Mouse (Mus musculus): ENCODE measurements at regions not wholly inside any gene's neighbourhood (a gene's known extent, or its start where the extent isn't known, plus 50 kb on each side); places are given as distances from the start of the nearest gene placed in this dataset.

GRCm38 (mm10) chr13:19449387-19449786 lies 53.8 kb upstream of the Stard3nl start:
- DNase-seq (ENCODE audit: low read depth, low spot score) (no peak), ATAC-seq (no peak)
- in situ Hi-C loops (cut with MboI; ENCODE audit: low pct_unique_long_range_greater_than_20kb): no loop called here
- no peaks in the 10 kb centered on the region for H3K27me3 ChIP-seq
- POLR2A ChIA-PET: no interaction called here
- CTCF ChIA-PET: interaction anchor here (0.7 to 4.2 kb wide), 6 partner anchors 11 to 174 kb away, joined by 3 to 31 read pairs (median 6); partner anchors contain the start of gene Sfrp4
- no peak for TF ChIP-seq CTCF (IDR thresholded peaks at IDR 0.05)

Measured in Patski (cell line).